Mouse (Mus musculus) kidney, adult 18-20 months (tissue): ENCODE measurements around the gene Plpp3.

Source experiments
- DNase-seq: peaks from one replicate; pipeline ENCODE4 v3.0.0; 2021

The Plpp3 gene

GRCm38 (mm10) chr4:105158651-105159530, 1.7 kb downstream of the Plpp3 start:
- DNase-seq: peak; percentile 32

DNA sequence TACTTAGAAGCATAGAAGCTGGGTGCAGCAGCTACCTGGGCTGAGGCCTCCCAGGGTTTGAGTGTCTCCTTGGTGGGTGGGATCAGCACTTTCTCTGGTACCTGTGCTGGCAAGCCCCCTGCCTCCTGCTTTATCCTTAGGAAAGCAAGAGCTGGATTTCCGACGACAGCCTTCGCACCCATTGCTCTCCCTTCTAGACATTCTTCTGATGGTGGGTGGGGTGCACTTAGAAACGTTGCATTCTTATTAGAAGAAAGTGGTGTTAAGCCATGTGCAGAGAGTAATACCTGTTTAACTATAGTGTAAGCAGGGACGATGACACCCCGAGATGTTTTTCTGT, 2.4 kb downstream of the Plpp3 start:
- no peak for DNase-seq

DNA sequence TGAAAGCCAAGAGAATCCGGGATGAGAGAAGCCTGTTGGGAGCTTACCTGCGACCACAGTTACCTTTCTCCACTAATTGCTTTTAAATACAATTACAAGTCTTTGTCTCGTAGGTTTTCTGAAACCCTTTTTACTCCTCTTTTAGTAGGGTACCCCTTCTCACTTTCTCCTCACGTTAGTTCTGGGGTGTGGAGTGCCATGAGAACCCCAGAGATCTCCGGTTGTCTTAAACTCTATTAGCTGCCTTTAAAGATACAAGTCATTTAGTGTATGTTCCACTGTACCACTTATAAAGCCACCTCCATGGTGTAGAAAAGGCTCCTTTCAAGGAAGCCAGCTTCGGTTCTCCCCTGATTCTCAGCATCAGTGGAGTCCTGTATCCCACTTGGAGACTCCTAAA, 3.3 kb downstream of the Plpp3 start:
- no peak for DNase-seq

GRCm38 (mm10) chr4:105162014-105162413, 4.9 kb downstream of the Plpp3 start:
- DNase-seq: no peak

GRCm38 (mm10) chr4:105162676-105163075, 5.5 kb downstream of the Plpp3 start:
- DNase-seq: no peak

DNA sequence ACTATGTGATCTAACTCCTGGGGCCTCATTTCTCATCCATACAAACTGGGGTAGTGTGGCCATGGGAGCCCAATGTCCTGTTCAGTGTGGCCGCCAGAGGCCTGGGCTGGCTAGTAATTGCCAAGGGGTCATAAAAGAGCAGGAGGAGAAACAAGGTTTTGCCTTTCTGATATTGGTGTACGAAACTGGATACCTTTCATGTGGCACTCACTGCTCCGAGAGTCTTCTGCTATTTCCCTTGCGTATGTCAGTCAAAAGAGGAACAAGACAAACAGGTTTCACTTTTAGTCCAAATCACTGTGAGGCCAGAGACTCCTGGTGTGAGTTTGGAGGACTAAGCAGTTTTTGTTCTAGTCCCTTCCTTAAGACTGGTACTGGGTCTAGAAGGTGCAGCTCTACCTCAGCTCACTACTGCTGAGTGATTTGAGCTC, 6.8 kb downstream of the Plpp3 start:
- no peak for DNase-seq

DNA sequence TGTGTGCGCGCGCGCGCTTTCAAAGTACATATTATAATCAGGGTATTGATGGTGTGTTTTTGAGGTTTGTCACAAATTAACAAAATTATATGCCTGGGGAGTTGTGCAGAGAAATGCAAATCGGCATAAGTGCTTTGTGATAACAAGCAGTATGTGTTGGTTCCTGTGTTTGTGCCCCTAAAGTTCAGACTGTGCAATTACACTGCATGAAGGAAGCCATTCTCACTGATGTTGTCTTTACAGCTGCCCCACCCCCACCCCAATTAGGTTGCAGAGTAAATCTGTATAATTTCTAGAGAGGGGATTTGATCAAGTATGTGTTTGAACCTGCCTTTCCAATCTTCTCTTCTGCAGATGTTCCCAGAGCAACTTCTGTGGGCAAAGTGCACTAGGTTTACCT, 7.8 kb downstream of the Plpp3 start:
- DNase-seq: no peak

DNA sequence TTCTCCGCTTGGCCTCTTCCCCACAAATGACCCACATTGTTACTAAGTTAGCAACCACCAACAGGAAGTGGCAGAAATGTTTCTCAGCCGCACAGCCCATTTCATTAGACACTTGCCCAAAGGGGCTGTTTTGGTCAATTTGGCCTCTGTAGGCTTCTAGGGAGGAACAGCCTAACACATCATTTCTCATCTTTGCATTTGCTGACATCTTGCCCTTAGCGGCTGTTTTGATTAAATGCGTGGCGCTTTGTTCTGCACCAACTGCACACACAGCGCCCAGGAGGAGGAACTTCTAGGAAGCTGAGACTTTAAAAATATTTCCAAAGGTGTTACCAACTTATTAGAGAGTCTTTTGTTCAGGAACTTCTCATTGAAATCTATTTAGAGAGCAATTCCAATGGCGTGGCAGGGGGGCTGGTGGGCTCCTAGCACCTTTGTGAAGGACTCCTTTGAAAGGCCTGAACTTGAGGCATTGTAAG, 12.0 kb downstream of the Plpp3 start:
- peak; percentile 6 for DNase-seq

GRCm38 (mm10) chr4:105169826-105170810, 13.0 kb downstream of the Plpp3 start:
- DNase-seq: peak; percentile 29

GRCm38 (mm10) chr4:105170811-105171401, 13.8 kb downstream of the Plpp3 start:
- DNase-seq: peak; percentile 33

DNA sequence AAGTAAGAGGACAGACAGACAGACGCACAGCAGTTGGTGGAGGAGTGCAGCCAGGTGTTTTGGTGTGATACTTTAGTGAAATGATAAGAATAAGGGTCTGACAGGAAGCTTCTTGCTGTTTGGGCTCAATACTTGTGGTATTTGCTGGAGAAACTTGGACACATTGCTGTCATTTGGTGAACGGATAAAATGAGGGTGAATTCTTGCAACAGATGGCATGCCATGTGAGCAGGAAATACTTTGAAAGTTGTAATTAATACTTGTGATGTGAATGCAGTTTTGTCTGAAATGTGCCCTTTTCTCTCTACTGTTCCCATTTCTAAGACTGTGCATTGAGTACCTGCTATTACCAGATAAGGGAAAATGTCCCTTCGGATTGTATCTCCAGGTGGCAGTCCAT, 14.3 kb downstream of the Plpp3 start:
- no peak for DNase-seq

- DNase-seq: no peak
Measured at GRCm38 (mm10) chr4:105174778-105175177, 17.6 kb downstream of the Plpp3 start.

DNA sequence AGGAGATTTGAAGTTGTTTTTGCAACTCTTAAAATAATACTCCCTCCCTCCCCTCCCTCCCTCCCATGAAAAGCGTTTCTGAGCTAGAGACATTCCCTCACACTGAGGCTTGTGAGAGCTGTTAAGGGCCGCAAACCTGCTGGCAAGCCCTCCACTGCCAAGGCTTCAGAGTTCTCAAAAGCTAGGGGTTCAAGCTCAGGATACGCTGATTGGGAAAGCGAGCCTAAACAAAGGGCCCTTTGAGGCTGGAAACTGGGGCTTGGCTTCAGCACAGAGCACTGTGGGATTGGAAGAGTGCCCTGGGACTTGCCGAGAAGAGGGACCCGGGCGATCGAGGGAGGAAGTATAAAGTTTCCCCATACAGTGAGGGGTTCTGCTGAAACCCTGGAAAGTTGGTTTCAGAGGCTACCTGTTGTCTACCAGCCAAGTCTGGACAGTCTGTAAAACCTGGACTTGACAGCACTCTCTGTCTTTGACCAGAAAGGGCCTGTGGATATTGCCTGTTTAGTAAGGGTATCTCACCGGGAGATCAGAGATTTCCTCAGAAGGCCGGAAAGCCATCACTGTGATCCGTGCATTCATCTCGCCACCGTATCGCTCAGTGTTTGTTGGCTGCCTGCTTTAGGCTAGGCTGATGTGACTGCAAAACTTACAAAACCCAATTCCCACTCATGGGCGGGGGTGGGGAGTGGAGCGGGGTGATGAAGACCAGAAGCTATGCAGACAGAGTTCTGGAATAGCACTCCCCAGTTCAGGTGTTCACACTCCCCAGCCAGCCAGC, 18.3 kb downstream of the Plpp3 start:
- no peak for DNase-seq

DNA sequence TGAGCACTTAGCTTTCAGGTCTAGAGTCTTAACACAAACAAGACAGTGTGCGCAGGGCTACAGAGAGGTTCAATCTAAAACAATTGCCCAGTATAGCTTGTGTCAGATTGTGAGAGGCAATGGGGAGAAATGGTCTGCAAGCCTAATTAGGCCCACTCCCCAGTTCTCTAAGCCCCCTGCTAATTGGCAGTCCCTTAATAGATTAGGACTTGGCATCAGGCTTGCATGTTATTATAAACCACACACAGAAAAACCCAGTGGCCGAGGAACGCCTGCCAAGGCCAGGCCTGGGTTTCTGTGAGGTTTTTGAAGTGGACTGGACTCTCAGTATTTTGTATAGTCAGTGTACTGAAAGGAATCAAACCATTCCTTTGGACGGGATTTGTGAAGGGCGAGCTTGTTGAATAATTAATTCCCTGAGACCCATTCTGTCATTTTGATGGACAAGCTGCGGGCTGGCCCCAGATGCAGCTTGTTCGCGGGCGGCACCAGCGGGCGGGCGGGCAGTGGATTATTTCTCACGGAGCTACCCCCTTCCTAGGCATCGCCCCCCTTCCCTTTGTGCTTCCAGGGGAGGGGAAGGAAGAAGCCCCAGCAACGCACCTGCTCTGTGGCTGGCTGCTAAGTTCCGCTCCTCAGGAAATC, 24.0 kb downstream of the Plpp3 start:
- no peak for DNase-seq

GRCm38 (mm10) chr4:105181659-105182167, 24.6 kb downstream of the Plpp3 start:
- no peak for DNase-seq

GRCm38 (mm10) chr4:105182249-105182648, 25.1 kb downstream of the Plpp3 start:
- DNase-seq: no peak

- no peak for DNase-seq
Measured at GRCm38 (mm10) chr4:105184490-105184889, 27.3 kb downstream of the Plpp3 start.

GRCm38 (mm10) chr4:105184924-105185323, 27.8 kb downstream of the Plpp3 start:
- no peak for DNase-seq

DNA sequence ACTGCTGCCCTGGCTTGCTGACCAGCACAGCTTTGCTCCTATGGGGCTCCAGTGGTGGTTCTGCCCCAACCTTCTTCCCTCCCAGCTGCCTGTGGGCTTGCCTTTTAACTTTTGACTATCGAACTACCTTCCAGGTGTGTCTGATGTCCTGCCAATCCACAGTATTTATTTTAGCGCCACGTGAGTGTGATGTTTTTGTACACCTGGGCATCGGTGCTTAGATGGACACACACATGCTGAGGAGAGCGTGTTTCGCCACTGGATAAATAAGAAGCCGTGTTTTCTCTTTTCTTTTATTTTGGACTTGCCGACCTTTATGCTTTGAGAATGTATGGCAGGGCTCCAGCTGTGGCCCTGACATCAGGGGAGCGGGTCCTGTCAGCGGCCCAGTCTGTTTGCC, 29.5 kb downstream of the Plpp3 start:
- no peak for DNase-seq

DNA sequence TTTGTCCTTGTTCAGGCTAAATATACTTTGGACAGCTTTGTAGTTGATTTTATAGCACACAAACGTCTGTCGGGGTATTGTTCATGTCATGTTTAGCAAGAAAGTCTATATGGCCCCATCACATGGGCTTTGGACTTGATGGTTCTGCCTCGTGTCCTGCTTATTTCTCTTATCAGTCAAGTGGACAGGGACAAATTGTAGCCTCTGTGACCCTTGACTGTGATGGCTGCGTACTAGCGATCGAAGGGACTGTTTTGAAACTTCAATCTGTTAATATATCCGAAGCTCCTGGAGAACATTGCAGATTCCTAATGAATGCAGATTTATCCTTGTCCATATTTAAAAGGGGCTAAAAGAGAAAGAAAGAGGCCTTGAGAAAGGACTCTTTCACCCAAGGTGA, 30.7 kb downstream of the Plpp3 start:
- DNase-seq: no peak

DNA sequence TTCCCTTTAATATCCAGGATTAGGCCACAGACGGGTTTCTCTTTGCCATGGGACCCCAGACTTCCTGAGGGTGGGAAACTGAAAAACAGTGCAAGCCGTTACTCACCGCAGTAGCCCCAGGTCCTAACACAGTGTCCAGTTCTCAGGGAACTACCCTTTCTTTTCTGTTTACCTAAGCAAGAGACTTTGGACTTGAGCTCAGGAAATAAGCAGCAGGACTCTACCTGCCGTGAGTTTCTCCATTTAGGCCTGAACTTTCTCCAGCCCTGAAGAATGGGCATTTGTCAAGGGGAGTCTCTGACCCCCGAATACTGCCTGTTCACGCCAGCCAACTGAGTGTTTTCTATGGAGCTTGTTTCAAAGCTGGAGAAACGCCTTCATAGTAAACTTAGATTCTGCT, 31.7 kb downstream of the Plpp3 start:
- DNase-seq: peak; percentile 47

DNA sequence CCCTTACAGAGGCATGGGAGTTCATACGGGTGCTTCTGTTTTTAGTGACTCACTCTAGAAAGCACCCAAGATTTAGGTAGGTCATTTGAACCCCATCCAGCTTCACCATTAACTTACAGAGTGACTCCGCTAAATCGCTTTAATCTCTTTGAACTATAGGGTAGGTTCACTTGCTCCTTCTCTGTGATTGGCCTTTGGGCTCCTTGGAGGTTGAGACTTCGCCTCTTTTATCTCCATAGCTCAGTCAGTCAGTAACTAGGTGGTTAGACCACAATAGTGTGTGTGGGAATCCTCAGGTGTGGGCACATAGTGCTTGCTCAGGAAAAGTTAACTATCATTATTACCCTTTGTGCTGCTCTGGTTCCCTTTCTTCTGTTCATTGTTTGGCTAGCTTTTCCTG, 33.7 kb downstream of the Plpp3 start:
- DNase-seq: no peak
